Mouse (Mus musculus): ENCODE measurements around the gene Peak1. TPM values are rescaled to one million over a fixed set of nuclear protein-coding genes. Genes with fewer than 3 reads are reported as not detected.

The Peak1 gene
- polyA plus RNA-seq, 1 experiment = 12.2 TPM

Other genes with a start within 250 kb of the Peak1 start
- gene Hmg20a, start 542 bp upstream of the Peak1 start, polyA plus RNA-seq (2012; rRNA removed) = 30.5 and 32.5 TPM in 2 replicates

Data from gonadal fat pad, adult 2 months (tissue).